Mouse (Mus musculus): ENCODE data around the gene Ptprm. TPM values are rescaled to one million over a fixed set of nuclear protein-coding genes. Genes with fewer than 3 reads are reported as not detected.

Ptprm gene
- polyA plus RNA-seq, 1 experiment from 2014 or later, result 17.7 TPM

DNA sequence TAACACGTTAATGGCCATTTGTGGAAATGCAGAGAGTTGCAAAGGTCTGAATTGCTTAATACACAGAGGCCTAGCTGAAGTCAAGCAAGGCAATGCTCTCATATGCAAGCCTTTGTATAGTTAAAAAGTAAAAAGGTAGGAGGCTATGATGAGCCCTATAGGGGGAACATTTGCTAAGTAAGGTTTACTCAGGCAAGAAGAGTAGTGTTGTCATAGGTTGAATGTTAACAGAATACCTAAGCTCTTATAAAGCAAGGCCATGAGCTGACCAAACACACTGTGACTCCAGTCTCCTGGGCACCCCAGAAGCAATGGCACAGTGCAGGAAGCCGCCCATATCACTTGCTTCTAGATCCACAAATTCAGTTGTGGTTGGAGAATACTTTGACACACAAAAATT lies 267.4 kb downstream of the Ptprm start:
- no peak overlapping the region for H3K4me3 ChIP-seq
- 78% methylated on average over 2 of the region's 2 CpGs for WGBS
- no peak for ATAC-seq (ENCODE audit: insufficient number of reproducible peaks, low FRiP score, low TSS enrichment, low read depth)

GRCm38 (mm10) chr17:67084501-67084900 lies 269.8 kb downstream of the Ptprm start:
- H3K36me3 ChIP-seq, result no peaks in the 10 kb centered on the region
- H3K4me2 ChIP-seq, result no peak overlapping the region
- no peaks in the 10 kb centered on the region for H3K27me3 ChIP-seq
- peaks cover 5% of the 10 kb centered on the region; the same call in 1 of the 2 replicates for H3K4me1 ChIP-seq
- no peaks in the 10 kb centered on the region for H3K9me3 ChIP-seq
- no peak overlapping the region for H3K27ac ChIP-seq
- 29% methylated on average over 4 of the region's 4 CpGs for WGBS
- no peak overlapping the region for H3K4me3 ChIP-seq
- no peak overlapping the region for H3K9ac ChIP-seq
- no peak for ATAC-seq (ENCODE audit: insufficient number of reproducible peaks, low FRiP score, low TSS enrichment, low read depth)

More for the DNA sequence above, 267.4 kb downstream of the Ptprm start:
- Histone ChIP-seq H3K36me3 (no peaks in the 10 kb centered on the region), H3K4me2 (no peak overlapping the region), H3K27ac (no peak overlapping the region), H3K27me3 (no peaks in the 10 kb centered on the region), H3K9ac (no peak overlapping the region), H3K9me3 (no peaks in the 10 kb centered on the region), H3K4me1 (peaks cover 24% of the 10 kb centered on the region; the same call in 1 of the 2 replicates)

GRCm38 (mm10) chr17:67084093-67084492 lies 270.2 kb downstream of the Ptprm start:
- Histone ChIP-seq H3K4me1 (peaks cover 7% of the 10 kb centered on the region; the same call in 1 of the 2 replicates), H3K27ac (no peak overlapping the region), H3K27me3 (no peaks in the 10 kb centered on the region), H3K4me3 (no peak overlapping the region), H3K9ac (no peak overlapping the region), H3K36me3 (no peaks in the 10 kb centered on the region), H3K4me2 (no peak overlapping the region), H3K9me3 (no peaks in the 10 kb centered on the region)
- ATAC-seq (ENCODE audit: insufficient number of reproducible peaks, low FRiP score, low TSS enrichment, low read depth), result no peak
- WGBS, result 63% methylated on average over 5 of the region's 5 CpGs

GRCm38 (mm10) chr17:67079570-67079969 lies 274.7 kb downstream of the Ptprm start:
- Histone ChIP-seq H3K9me3 (no peaks in the 10 kb centered on the region), H3K27me3 (no peaks in the 10 kb centered on the region), H3K4me1 (0 out of 2 replicates have a peak, but pooled peaks cover 4% of the 10 kb centered on the region), H3K4me2 (no peak overlapping the region), H3K9ac (no peak overlapping the region), H3K4me3 (no peak overlapping the region), H3K27ac (no peak overlapping the region), H3K36me3 (no peaks in the 10 kb centered on the region)
- WGBS, result 64% methylated on average over 1 of the region's 1 CpGs
- ATAC-seq (ENCODE audit: insufficient number of reproducible peaks, low FRiP score, low TSS enrichment, low read depth), result no peak

DNA sequence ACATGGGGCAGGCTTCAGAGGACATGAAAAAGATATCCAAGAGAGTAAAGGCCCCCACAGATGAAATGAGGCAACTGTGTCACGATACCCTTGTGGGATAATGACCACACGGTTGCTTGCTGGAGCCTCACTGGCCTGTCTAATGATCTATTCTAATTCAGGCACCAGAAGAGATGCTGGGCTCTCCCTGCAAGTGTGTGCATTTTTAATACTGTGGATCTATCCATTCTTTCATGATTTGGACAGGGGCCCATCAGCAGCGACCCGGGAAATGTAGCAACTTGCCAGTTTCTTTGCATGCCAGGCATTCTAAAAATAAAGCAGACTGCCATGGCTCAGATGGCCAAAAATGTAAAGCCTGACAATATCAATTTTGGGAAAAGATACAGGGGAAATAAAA lies 280.7 kb downstream of the Ptprm start:
- ATAC-seq (ENCODE audit: insufficient number of reproducible peaks, low FRiP score, low TSS enrichment, low read depth), result no peak
- Histone ChIP-seq H3K9ac (no peak overlapping the region), H3K27me3 (no peaks in the 10 kb centered on the region), H3K36me3 (no peaks in the 10 kb centered on the region), H3K4me1 (peaks cover 18% of the 10 kb centered on the region), H3K9me3 (no peaks in the 10 kb centered on the region), H3K4me3 (no peak overlapping the region), H3K4me2 (no peak overlapping the region), H3K27ac (peak overlapping the region; percentile 38)
- WGBS, result 50% methylated on average over 4 of the region's 4 CpGs

- Histone ChIP-seq H3K9me3 (no peaks in the 10 kb centered on the region), H3K36me3 (no peaks in the 10 kb centered on the region), H3K27me3 (no peaks in the 10 kb centered on the region), H3K4me3 (no peak overlapping the region), H3K4me2 (no peak overlapping the region), H3K9ac (no peak overlapping the region), H3K27ac (peak overlapping the region; percentile 38; the same call in 1 of the 2 replicates), H3K4me1 (peaks cover 18% of the 10 kb centered on the region)
- 43% methylated on average over 6 of the region's 6 CpGs for WGBS
- no peak for ATAC-seq (ENCODE audit: insufficient number of reproducible peaks, low FRiP score, low TSS enrichment, low read depth)
These were observed 281.1 kb downstream of the Ptprm start for GRCm38 (mm10) chr17:67073139-67073538.

DNA sequence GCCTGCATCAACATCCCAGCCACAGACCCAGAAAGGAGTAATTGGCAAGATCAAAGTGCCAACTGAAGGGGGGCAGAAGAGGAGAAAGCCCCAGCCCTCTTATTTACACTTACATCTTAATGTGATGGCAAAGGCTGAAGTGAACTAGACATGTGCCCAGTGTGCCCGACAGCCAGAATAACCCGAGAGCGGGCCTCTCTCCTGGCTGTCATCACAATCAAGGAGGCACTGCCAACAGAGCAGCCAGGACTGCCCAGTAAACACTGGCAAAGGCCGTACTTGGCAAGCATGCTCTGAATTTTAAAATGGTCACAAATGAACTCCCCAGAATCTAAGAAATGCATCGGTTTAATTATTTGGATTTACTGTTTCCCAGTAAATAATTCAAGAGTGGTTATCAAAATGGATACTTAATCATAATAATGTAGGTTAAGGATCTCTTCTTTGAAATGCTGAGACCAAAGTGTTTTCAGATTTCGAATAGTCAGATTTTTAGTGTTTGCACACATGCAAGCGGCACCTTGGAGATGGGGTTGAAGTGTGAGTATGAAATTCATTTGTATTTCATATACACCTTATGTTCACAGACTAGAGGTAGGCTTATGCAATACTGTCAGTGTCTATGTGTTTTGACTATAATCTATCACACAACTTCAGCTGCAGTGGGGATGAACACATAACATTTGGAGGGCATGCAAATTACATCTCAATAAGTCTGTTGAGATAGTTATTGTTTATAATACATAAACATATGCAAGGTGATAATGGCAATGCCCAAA lies 282.8 kb downstream of the Ptprm start:
- ATAC-seq (ENCODE audit: insufficient number of reproducible peaks, low FRiP score, low TSS enrichment, low read depth), result no peak
- Histone ChIP-seq H3K9me3 (no peaks in the 10 kb centered on the region), H3K4me2 (no peak overlapping the region), H3K27me3 (no peaks in the 10 kb centered on the region), H3K36me3 (no peaks in the 10 kb centered on the region), H3K4me1 (peaks cover 18% of the 10 kb centered on the region), H3K4me3 (no peak overlapping the region), H3K9ac (no peak overlapping the region), H3K27ac (no peak overlapping the region)
- WGBS, result 72% methylated on average over 7 of the region's 7 CpGs

- ATAC-seq (ENCODE audit: insufficient number of reproducible peaks, low FRiP score, low TSS enrichment, low read depth), result no peak
- no peaks in the 10 kb centered on the region for H3K9me3 ChIP-seq
- H3K4me3 ChIP-seq, result no peak overlapping the region
- no peaks in the 10 kb centered on the region for H3K36me3 ChIP-seq
- H3K9ac ChIP-seq, result no peak overlapping the region
- H3K27me3 ChIP-seq, result no peaks in the 10 kb centered on the region
- no peak overlapping the region for H3K4me2 ChIP-seq
- no peak overlapping the region for H3K27ac ChIP-seq
- WGBS, result 77% methylated on average over 5 of the region's 5 CpGs
- no peaks in the 10 kb centered on the region for H3K4me1 ChIP-seq
These were observed 290.6 kb downstream of the Ptprm start for GRCm38 (mm10) chr17:67063611-67064010.

- H3K4me1 ChIP-seq, result no peaks in the 10 kb centered on the region
- no peaks in the 10 kb centered on the region for H3K27me3 ChIP-seq
- ATAC-seq (ENCODE audit: insufficient number of reproducible peaks, low FRiP score, low TSS enrichment, low read depth), result no peak
- H3K9ac ChIP-seq, result no peak overlapping the region
- H3K27ac ChIP-seq, result no peak overlapping the region
- H3K4me3 ChIP-seq, result no peak overlapping the region
- no peaks in the 10 kb centered on the region for H3K36me3 ChIP-seq
- no peak overlapping the region for H3K4me2 ChIP-seq
- no peaks in the 10 kb centered on the region for H3K9me3 ChIP-seq
- WGBS, result 87% methylated on average over 6 of the region's 6 CpGs
These were observed 298.6 kb downstream of the Ptprm start for GRCm38 (mm10) chr17:67055681-67056080.

GRCm38 (mm10) chr17:67054202-67054601 lies 300.1 kb downstream of the Ptprm start:
- Histone ChIP-seq H3K9ac (no peak overlapping the region), H3K4me2 (no peak overlapping the region), H3K9me3 (no peaks in the 10 kb centered on the region), H3K4me1 (no peaks in the 10 kb centered on the region), H3K36me3 (no peaks in the 10 kb centered on the region), H3K27me3 (no peaks in the 10 kb centered on the region), H3K4me3 (no peak overlapping the region), H3K27ac (no peak overlapping the region)
- no peak for ATAC-seq (ENCODE audit: insufficient number of reproducible peaks, low FRiP score, low TSS enrichment, low read depth)
- 92% methylated on average over 10 of the region's 10 CpGs for WGBS

- no peaks in the 10 kb centered on the region for H3K9me3 ChIP-seq
- H3K4me2 ChIP-seq, result no peak overlapping the region
- H3K4me1 ChIP-seq, result no peaks in the 10 kb centered on the region
- 66% methylated on average over 11 of the region's 11 CpGs for WGBS
- no peak for ATAC-seq (ENCODE audit: insufficient number of reproducible peaks, low FRiP score, low TSS enrichment, low read depth)
- H3K4me3 ChIP-seq, result no peak overlapping the region
- H3K27ac ChIP-seq, result no peak overlapping the region
- H3K27me3 ChIP-seq, result no peaks in the 10 kb centered on the region
- H3K36me3 ChIP-seq, result no peaks in the 10 kb centered on the region
- H3K9ac ChIP-seq, result no peak overlapping the region
These were observed 301.5 kb downstream of the Ptprm start for GRCm38 (mm10) chr17:67052624-67053314.

DNA sequence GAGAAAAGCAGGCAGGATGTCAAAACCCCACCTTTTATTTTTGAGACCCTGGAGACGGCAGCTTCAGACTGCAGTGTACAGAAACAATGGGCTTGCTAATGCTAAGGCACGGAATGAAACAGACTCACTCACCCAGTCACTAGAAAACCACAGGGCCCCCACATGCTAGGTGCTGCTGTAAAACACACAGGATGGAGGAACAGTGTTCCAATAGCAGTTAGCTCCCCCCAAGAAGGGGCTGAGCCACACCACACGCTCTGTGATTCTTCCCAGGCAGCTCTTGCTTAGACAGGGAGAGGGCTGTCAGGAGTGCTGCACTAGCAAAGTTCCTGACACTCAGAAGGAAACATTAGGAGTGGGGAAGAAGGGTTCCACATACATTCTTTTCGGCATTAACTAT lies 306.6 kb downstream of the Ptprm start:
- no peak overlapping the region for H3K4me3 ChIP-seq
- H3K9ac ChIP-seq, result no peak overlapping the region
- no peaks in the 10 kb centered on the region for H3K36me3 ChIP-seq
- 73% methylated on average over 4 of the region's 4 CpGs for WGBS
- no peaks in the 10 kb centered on the region for H3K4me1 ChIP-seq
- H3K27ac ChIP-seq, result no peak overlapping the region
- H3K27me3 ChIP-seq, result no peaks in the 10 kb centered on the region
- H3K9me3 ChIP-seq, result no peaks in the 10 kb centered on the region
- no peak overlapping the region for H3K4me2 ChIP-seq
- ATAC-seq (ENCODE audit: insufficient number of reproducible peaks, low FRiP score, low TSS enrichment, low read depth), result no peak
